Mouse (Mus musculus) kidney, adult 2 months (tissue): ENCODE measurements around the gene Mapkapk3.

Experiments used
- CTCF ChIP-seq: fragments of 200-500 bp; conservative IDR thresholded peaks from 2 replicates; pipeline ENCODE4 v1.5.1; 2011; ENCODE audit warnings: low read depth, mild to moderate bottlenecking, control low read depth, low read length, moderate library complexity, mixed read lengths; ENCODE audit not compliant: insufficient read depth, insufficient read length
- POLR2A ChIP-seq: fragments of 200-500 bp; IDR thresholded peaks from one replicate; pipeline ENCODE4 v1.6.1; 2011; ENCODE audit warnings: low read depth, low read length, control low read depth

GRCm38 (mm10) chr9:107333686-107334085, 44.0 kb upstream of the Mapkapk3 start:
- no peak for TF ChIP-seq CTCF
- no peak for TF ChIP-seq POLR2A
